Mouse (Mus musculus) forebrain, embryonic 13.5 days (tissue): ENCODE measurements around the gene Zfp771. TPM values are rescaled to one million over a fixed set of nuclear protein-coding genes. Genes with fewer than 3 reads are reported as not detected.

Experiments
- polyA plus RNA-seq: library from polyadenylated mRNA; unstranded; fragments of >200 nt; fragmentation: Nextera tagmentation; extraction: Ambion mirVana; gene quantifications from 2 replicates; pipeline ENCODE4 v1.2.1, GENCODE M21; 2015

The Zfp771 gene
- polyA plus RNA-seq, 1 experiment from 2014 or later: 53.9 TPM

Other genes starting within 250 kb of the Zfp771 start
- gene Mvp, start 229.7 kb upstream of the Zfp771 start, polyA plus RNA-seq: 2.5 and 3.2 TPM in 2 replicates
- gene Pagr1b, start 227.8 kb upstream of the Zfp771 start, polyA plus RNA-seq: 0.65 and 1.0 TPM in 2 replicates
- gene Pagr1a, start 226.9 kb upstream of the Zfp771 start, polyA plus RNA-seq: 41.7 and 74.5 TPM in 2 replicates
- gene Gm42742, start 223.2 kb upstream of the Zfp771 start, polyA plus RNA-seq: 41.1 and 88.0 TPM in 2 replicates
- gene Prrt2, start 223.1 kb upstream of the Zfp771 start, polyA plus RNA-seq: 6.8 and 8.3 TPM in 2 replicates
- gene Maz, start 217.2 kb upstream of the Zfp771 start, polyA plus RNA-seq: 63.9 and 65.8 TPM in 2 replicates
- gene Kif22, start 201.8 kb upstream of the Zfp771 start, polyA plus RNA-seq: 135 and 143 TPM in 2 replicates
- not detected in 2 replicates for gene Zg16, start 156.9 kb upstream of the Zfp771 start, polyA plus RNA-seq
- 0.91 and 1.0 TPM in 2 replicates for gene AI467606, start 152.9 kb upstream of the Zfp771 start, polyA plus RNA-seq
- 0.67 and 0.96 TPM in 2 replicates for gene Qprt, start 122.0 kb upstream of the Zfp771 start, polyA plus RNA-seq
- gene Spn, start 106.5 kb upstream of the Zfp771 start, polyA plus RNA-seq: 0.08 TPM in 1 of 2 replicates, not detected in the other
- gene Cd2bp2, start 48.2 kb upstream of the Zfp771 start, polyA plus RNA-seq: 89.0 and 98.7 TPM in 2 replicates
- 24.9 and 27.3 TPM in 2 replicates for gene Tbc1d10b, start 35.8 kb upstream of the Zfp771 start, polyA plus RNA-seq
- 9.0 and 9.8 TPM in 2 replicates for gene Mylpf, start 35.4 kb upstream of the Zfp771 start, polyA plus RNA-seq
- gene Zfp553, start 11.2 kb upstream of the Zfp771 start, polyA plus RNA-seq: 68.9 and 73.1 TPM in 2 replicates
- 31.8 and 33.4 TPM in 2 replicates for gene Sept1, start 11.1 kb upstream of the Zfp771 start, polyA plus RNA-seq
- gene Dctpp1, start 16.4 kb downstream of the Zfp771 start, polyA plus RNA-seq: 224 and 229 TPM in 2 replicates
- 51.1 and 53.2 TPM in 2 replicates for gene Sephs2, start 29.8 kb downstream of the Zfp771 start, polyA plus RNA-seq
- gene Itgal, start 52.0 kb downstream of the Zfp771 start, polyA plus RNA-seq: 0.19 and 0.26 TPM in 2 replicates
- gene Zfp768, start 101.3 kb downstream of the Zfp771 start, polyA plus RNA-seq: 11.8 and 12.6 TPM in 2 replicates
- gene Zfp747, start 131.8 kb downstream of the Zfp771 start, polyA plus RNA-seq: 6.4 and 8.6 TPM in 2 replicates
- gene 9130019O22Rik, start 142.9 kb downstream of the Zfp771 start, polyA plus RNA-seq: 5.3 and 5.5 TPM in 2 replicates
- 6.0 and 7.2 TPM in 2 replicates for gene E430018J23Rik, start 149.4 kb downstream of the Zfp771 start, polyA plus RNA-seq
- 4.3 and 5.4 TPM in 2 replicates for gene Zfp764, start 162.5 kb downstream of the Zfp771 start, polyA plus RNA-seq
- gene Zfp688, start 177.8 kb downstream of the Zfp771 start, polyA plus RNA-seq: 30.3 and 36.2 TPM in 2 replicates
- 16.6 and 17.4 TPM in 2 replicates for gene Zfp689, start 204.9 kb downstream of the Zfp771 start, polyA plus RNA-seq
- gene Prr14, start 215.3 kb downstream of the Zfp771 start, polyA plus RNA-seq: 49.6 and 51.0 TPM in 2 replicates
- gene Fbrs, start 234.9 kb downstream of the Zfp771 start, polyA plus RNA-seq: 11.2 and 11.9 TPM in 2 replicates